Mouse (Mus musculus): ENCODE data around the gene Cacna2d4.
A peak's percentile ranks its signal among the peaks of the same experiment; 100 is the strongest.

DNA sequence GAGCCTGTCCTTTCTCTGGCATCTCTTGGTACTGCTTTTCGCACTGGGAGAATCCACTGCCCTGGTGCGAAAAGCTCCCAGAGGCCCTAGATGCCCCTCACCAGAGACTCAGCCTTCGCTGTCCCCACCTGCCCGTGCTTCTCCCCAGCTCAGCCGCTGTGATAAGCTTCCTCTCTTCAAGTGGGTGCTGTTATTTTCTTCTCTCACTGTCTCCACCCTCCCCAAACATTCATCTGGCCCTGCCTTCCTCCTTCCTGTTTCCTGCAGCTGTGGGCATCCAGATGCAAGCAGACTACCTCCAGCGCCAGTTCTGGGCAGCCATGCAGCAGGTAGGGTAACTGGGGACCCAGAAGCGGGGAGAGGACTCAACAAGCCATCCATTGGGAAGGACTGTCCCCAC is 99.8 kb downstream of the Cacna2d4 start:
- TF ChIP-seq POLR2A (IDR thresholded peaks at IDR 0.05; ENCODE audit: control insufficient read depth, extremely low read depth, insufficient read depth, low read length, poor library complexity) (peak; percentile 87), CTCF (IDR thresholded peaks at IDR 0.05; ENCODE audit: borderline replicate concordance, control insufficient read depth, extremely low read depth, insufficient read depth, low read length, poor library complexity) (no peak)
